Mouse (Mus musculus): ENCODE measurements at regions not wholly inside any gene's neighbourhood (a gene's known extent, or its start where the extent isn't known, plus 50 kb on each side); places are given as distances from the start of the nearest gene placed in this dataset.

DNA sequence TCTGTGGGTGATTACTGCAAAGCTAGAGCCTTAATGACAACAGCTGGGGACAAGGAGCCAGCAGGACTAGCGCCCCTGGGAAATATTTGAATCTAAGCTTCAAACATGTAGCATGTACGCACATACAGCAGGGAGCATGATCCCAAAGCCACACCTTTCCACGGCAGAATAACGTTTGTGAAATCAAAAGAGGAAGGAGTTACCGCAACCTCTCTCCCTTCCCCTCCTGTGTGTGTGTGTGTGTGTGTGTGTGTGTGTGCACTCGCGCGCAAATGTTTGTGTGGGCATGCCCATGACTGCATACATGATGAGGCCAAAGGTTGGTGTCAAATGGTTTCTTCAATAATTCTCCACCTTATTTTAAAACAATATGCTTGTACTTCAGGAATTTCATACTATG lies 132.9 kb downstream of the Rplp1 start:
- no peak for TF ChIP-seq EP300 (optimal IDR thresholded peaks at IDR 0.05)
- TF ChIP-seq CTCF (IDR thresholded peaks at IDR 0.05; ENCODE audit: low read depth), result no peak

Measured in stomach, postnatal 0 days (tissue).